Mouse (Mus musculus): ENCODE data around the gene Ngdn. TPM values are rescaled to one million over a fixed set of nuclear protein-coding genes. Genes with fewer than 3 reads are reported as not detected.

Gene Ngdn
- polyA plus RNA-seq, 2 experiments: 62.6 to 66.8 TPM

DNA sequence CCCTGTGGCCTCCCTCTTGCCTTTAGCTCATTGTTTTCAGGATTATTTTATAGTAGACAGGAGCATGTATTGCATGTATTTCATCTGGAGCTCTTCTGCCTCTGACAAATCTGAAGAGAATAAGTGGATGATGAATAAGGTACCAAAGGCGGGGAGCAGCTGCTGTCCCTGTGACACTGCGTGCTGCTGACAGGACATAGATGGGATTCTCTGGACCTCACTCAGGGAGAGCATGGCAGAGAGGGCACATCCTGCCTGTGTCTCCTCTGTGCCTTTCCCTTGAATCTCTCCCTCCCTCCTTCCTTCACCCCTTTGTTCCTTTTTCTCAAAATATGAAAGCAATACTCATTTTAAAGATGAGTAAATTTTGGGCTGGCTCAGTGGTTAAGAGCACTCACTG, 9.7 kb upstream of the Ngdn start:
- H3K4me3 ChIP-seq (replicated peaks; ENCODE audit: low read length): no peak overlapping the region
- H3K27ac ChIP-seq (replicated peaks; ENCODE audit: low read depth, low read length): no peak overlapping the region
- no peak overlapping the region for H3K4me2 ChIP-seq (replicated peaks; ENCODE audit: low read depth, low read length, severe bottlenecking)
- WGBS: 80% methylated on average over 2 of the region's 2 CpGs
- H3K9me3 ChIP-seq (ENCODE audit: control insufficient read depth, low read length): no peaks in the 10 kb centered on the region
- no peak for ATAC-seq (ENCODE audit: low FRiP score, low read depth)
- no peaks in the 10 kb centered on the region for H3K27me3 ChIP-seq (ENCODE audit: control insufficient read depth, insufficient read depth, low read length)
- no peak for DNase-seq (ENCODE audit: low spot score)
- H3K4me1 ChIP-seq (ENCODE audit: control insufficient read depth, insufficient read depth, low read length): no peaks in the 10 kb centered on the region
- TF ChIP-seq POLR2A (IDR thresholded peaks at IDR 0.05; ENCODE audit: borderline replicate concordance, extremely low read depth, insufficient read depth, insufficient read length): no peak
- no peaks in the 10 kb centered on the region for H3K36me3 ChIP-seq (ENCODE audit: control insufficient read depth, insufficient read depth, low read length)
- H3K9ac ChIP-seq (ENCODE audit: low read depth, low read length, severe bottlenecking): no peak overlapping the region

GRCm38 (mm10) chr14:55005967-55006366, 9.3 kb upstream of the Ngdn start:
- Histone ChIP-seq H3K27ac (replicated peaks; ENCODE audit: low read depth, low read length) (no peak overlapping the region), H3K4me3 (replicated peaks; ENCODE audit: low read length) (no peak overlapping the region), H3K36me3 (ENCODE audit: control insufficient read depth, insufficient read depth, low read length) (no peaks in the 10 kb centered on the region), H3K9me3 (ENCODE audit: control insufficient read depth, low read length) (no peaks in the 10 kb centered on the region), H3K9ac (ENCODE audit: low read depth, low read length, severe bottlenecking) (no peak overlapping the region), H3K4me2 (replicated peaks; ENCODE audit: low read depth, low read length, severe bottlenecking) (no peak overlapping the region), H3K27me3 (ENCODE audit: control insufficient read depth, insufficient read depth, low read length) (no peaks in the 10 kb centered on the region), H3K4me1 (ENCODE audit: control insufficient read depth, insufficient read depth, low read length) (no peaks in the 10 kb centered on the region)
- ATAC-seq (ENCODE audit: low FRiP score, low read depth) (no peak), DNase-seq (ENCODE audit: low spot score) (no peak)
- 68% methylated on average over 8 of the region's 8 CpGs for WGBS
- TF ChIP-seq POLR2A (IDR thresholded peaks at IDR 0.05; ENCODE audit: borderline replicate concordance, extremely low read depth, insufficient read depth, insufficient read length): no peak

GRCm38 (mm10) chr14:55006541-55006940, 8.7 kb upstream of the Ngdn start:
- Histone ChIP-seq H3K9me3 (ENCODE audit: control insufficient read depth, low read length) (no peaks in the 10 kb centered on the region), H3K27me3 (ENCODE audit: control insufficient read depth, insufficient read depth, low read length) (no peaks in the 10 kb centered on the region), H3K27ac (replicated peaks; ENCODE audit: low read depth, low read length) (no peak overlapping the region), H3K4me1 (ENCODE audit: control insufficient read depth, insufficient read depth, low read length) (no peaks in the 10 kb centered on the region), H3K4me3 (replicated peaks; ENCODE audit: low read length) (no peak overlapping the region), H3K36me3 (ENCODE audit: control insufficient read depth, insufficient read depth, low read length) (no peaks in the 10 kb centered on the region), H3K9ac (ENCODE audit: low read depth, low read length, severe bottlenecking) (no peak overlapping the region), H3K4me2 (replicated peaks; ENCODE audit: low read depth, low read length, severe bottlenecking) (no peak overlapping the region)
- no peak for ATAC-seq (ENCODE audit: low FRiP score, low read depth)
- no peak for TF ChIP-seq POLR2A (IDR thresholded peaks at IDR 0.05; ENCODE audit: borderline replicate concordance, extremely low read depth, insufficient read depth, insufficient read length)
- DNase-seq (ENCODE audit: low spot score): no peak
- 61% methylated on average over 3 of the region's 3 CpGs for WGBS

GRCm38 (mm10) chr14:55007120-55007908, 7.9 kb upstream of the Ngdn start:
- no peak overlapping the region for H3K27ac ChIP-seq (replicated peaks; ENCODE audit: low read depth, low read length)

GRCm38 (mm10) chr14:55008417-55008816, 6.8 kb upstream of the Ngdn start:
- ATAC-seq (ENCODE audit: low FRiP score, low read depth) (no peak), DNase-seq (ENCODE audit: low spot score) (no peak)
- Histone ChIP-seq H3K27me3 (ENCODE audit: control insufficient read depth, insufficient read depth, low read length) (no peaks in the 10 kb centered on the region), H3K4me3 (replicated peaks; ENCODE audit: low read length) (no peak overlapping the region), H3K9me3 (ENCODE audit: control insufficient read depth, low read length) (no peaks in the 10 kb centered on the region), H3K9ac (ENCODE audit: low read depth, low read length, severe bottlenecking) (no peak overlapping the region), H3K4me1 (ENCODE audit: control insufficient read depth, insufficient read depth, low read length) (no peaks in the 10 kb centered on the region), H3K27ac (replicated peaks; ENCODE audit: low read depth, low read length) (no peak overlapping the region), H3K4me2 (replicated peaks; ENCODE audit: low read depth, low read length, severe bottlenecking) (no peak overlapping the region), H3K36me3 (ENCODE audit: control insufficient read depth, insufficient read depth, low read length) (no peaks in the 10 kb centered on the region)
- 80% methylated on average over 8 of the region's 8 CpGs for WGBS
- TF ChIP-seq POLR2A (IDR thresholded peaks at IDR 0.05; ENCODE audit: borderline replicate concordance, extremely low read depth, insufficient read depth, insufficient read length): no peak

More at GRCm38 (mm10) chr14:55007120-55007908, 7.9 kb upstream of the Ngdn start:
- ATAC-seq (ENCODE audit: low FRiP score, low read depth) (no peak), DNase-seq (ENCODE audit: low spot score) (no peak)
- no peaks in the 10 kb centered on the region for H3K36me3 ChIP-seq (ENCODE audit: control insufficient read depth, insufficient read depth, low read length)
- no peak overlapping the region for H3K4me3 ChIP-seq (replicated peaks; ENCODE audit: low read length)
- H3K27me3 ChIP-seq (ENCODE audit: control insufficient read depth, insufficient read depth, low read length): no peaks in the 10 kb centered on the region
- H3K4me2 ChIP-seq (replicated peaks; ENCODE audit: low read depth, low read length, severe bottlenecking): no peak overlapping the region
- WGBS: 85% methylated on average over 9 of the region's 9 CpGs
- TF ChIP-seq POLR2A (IDR thresholded peaks at IDR 0.05; ENCODE audit: borderline replicate concordance, extremely low read depth, insufficient read depth, insufficient read length): no peak
- H3K9me3 ChIP-seq (ENCODE audit: control insufficient read depth, low read length): no peaks in the 10 kb centered on the region
- no peak overlapping the region for H3K9ac ChIP-seq (ENCODE audit: low read depth, low read length, severe bottlenecking)
- no peaks in the 10 kb centered on the region for H3K4me1 ChIP-seq (ENCODE audit: control insufficient read depth, insufficient read depth, low read length)
